9 mouse cellular contexts compared by ENCODE assay signal in the genomic region with DNA sequence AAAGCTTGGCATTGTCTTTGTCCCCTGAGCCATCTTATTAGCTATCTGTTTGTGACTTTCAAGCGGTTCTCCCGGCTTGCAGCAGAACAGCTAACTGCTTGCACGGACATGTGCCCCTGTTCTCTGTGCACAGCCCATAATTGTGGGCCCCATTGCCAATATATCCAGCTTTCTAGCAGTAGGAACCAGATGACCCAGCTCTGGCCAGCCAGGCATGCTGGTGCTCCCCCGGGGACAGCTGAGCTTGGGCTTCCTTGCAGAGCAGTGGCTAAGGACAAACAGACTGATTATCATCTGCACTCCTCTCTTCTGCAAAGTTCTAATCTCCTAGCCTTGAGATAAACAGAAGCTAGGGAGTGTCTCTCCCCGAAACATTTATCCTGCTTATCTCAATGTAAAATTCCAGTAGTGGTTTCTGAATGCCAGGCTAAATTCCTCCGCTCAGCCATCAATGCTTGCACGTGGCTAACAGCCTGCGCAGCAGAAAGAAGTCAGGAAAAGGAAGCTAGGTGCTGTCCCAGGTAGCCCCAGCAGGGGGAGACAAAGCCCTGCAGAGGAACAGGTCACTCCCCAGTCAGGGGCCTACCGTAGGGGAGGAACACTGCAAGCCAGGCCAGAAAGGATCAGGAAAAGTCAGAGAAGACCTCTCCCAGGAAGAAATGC. TPM values are rescaled to one million over a fixed set of nuclear protein-coding genes. Genes with fewer than 3 reads are reported as not detected.
A peak's percentile ranks its signal among the peaks of the same experiment; 100 is the strongest.
DNase-seq lines count a peak whose midpoint lies in the region; ATAC-seq and TF ChIP-seq lines count a peak whose summit lies in the region.
"Had no signal": no experiment of that assay in that cellular context is flagged by ENCODE, and none has a peak within 500 bp of the region (broad histone marks: within the 10 kb centered on the region; RNA-seq: fewer than 3 reads in every experiment).

No protein-coding gene starts in this region.

- H3K27me3 ChIP-seq in CH12.LX (replicated peaks) = peaks cover 40% of the 10 kb centered on the region
- H3K27me3 ChIP-seq in forebrain, embryonic 13.5 days = no peaks in the 10 kb centered on the region
- H3K27me3 ChIP-seq in lung, embryonic 14.5 days (ENCODE audit: insufficient read depth, low read length) = no peaks in the 10 kb centered on the region

- DNase-seq in CH12.LX (ENCODE audit: extremely low read depth) = peak; percentile 66
- DNase-seq in c-Kit-positive CD71-positive TER-119-negative erythroid progenitor cells, embryonic 14.5 days (ENCODE audit: low read depth) = peak; percentile 40
- DNase-seq in heart, postnatal 10 days = peak; percentile 97 to 99
- peak; percentile 97 to 99 for DNase-seq in kidney, postnatal 4 days
- DNase-seq in lung, embryonic 14.5 days = peak; percentile 97
- DNase-seq in thymus, adult 18-20 months = peak; percentile 56 to 63

- TF ChIP-seq CTCF in CH12.LX (conservative IDR thresholded peaks at IDR 0.05 in 1 of 2, IDR thresholded peaks at IDR 0.05 in 1 of 2; ENCODE audit: low read depth in 2 of 2, low read length in 2 of 2) = peak; percentile 82 to 94
- peak; percentile 100 for TF ChIP-seq CTCF in lung, embryonic 14.5 days (IDR thresholded peaks at IDR 0.05; ENCODE audit: low read depth)

- H3K4me2 ChIP-seq in CH12.LX (ENCODE audit: insufficient read depth, low read depth, poor library complexity, severe bottlenecking) = no peak overlapping the region
- H3K4me2 ChIP-seq in forebrain, embryonic 13.5 days = no peak overlapping the region
- no peak overlapping the region; the same call in 1 of the 2 replicates for H3K4me2 ChIP-seq in lung, embryonic 14.5 days

- TF ChIP-seq POLR2A in CH12.LX (IDR thresholded peaks at IDR 0.05; ENCODE audit: low read depth, low read length) = no peak

- no peak overlapping the region for H3K9ac ChIP-seq in CH12.LX (ENCODE audit: insufficient read depth, low read depth)
- H3K9ac ChIP-seq in forebrain, embryonic 13.5 days = no peak overlapping the region
- H3K9ac ChIP-seq in lung, embryonic 14.5 days = no peak overlapping the region

- 18% methylated on average over 9 of the region's 9 CpGs for WGBS in forebrain, embryonic 13.5 days
- 19% methylated on average over 9 of the region's 9 CpGs for WGBS in lung, embryonic 14.5 days

- in situ Hi-C loops in CH12.LX (cut with MboI; ENCODE audit: low pct_ligation_motif_present, low pct_unique_long_range_greater_than_20kb, low sequenced_read_pairs) = loop anchor here (5.0 to 10.0 kb wide), 2 partner anchors 129 to 272 kb away; no protein-coding TSS in a partner anchor

- peaks cover 0 to 4% of the 10 kb centered on the region in 2 experiments; a peak in 1 of 4 replicates for H3K4me1 ChIP-seq in CH12.LX (ENCODE audit: control insufficient read depth in 1 of 2, insufficient read depth in 2 of 2)
- peaks cover 29% of the 10 kb centered on the region for H3K4me1 ChIP-seq in forebrain, embryonic 13.5 days
- H3K4me1 ChIP-seq in lung, embryonic 14.5 days (ENCODE audit: insufficient read depth) = peaks cover 3% of the 10 kb centered on the region; the same call in 1 of the 2 replicates

- no peak overlapping the region for H3K27ac ChIP-seq in CH12.LX (ENCODE audit: insufficient read depth, low read depth)
- H3K27ac ChIP-seq in forebrain, embryonic 13.5 days = no peak overlapping the region
- H3K27ac ChIP-seq in lung, embryonic 14.5 days (ENCODE audit: low read depth) = no peak overlapping the region

- no peaks in the 10 kb centered on the region for H3K79me2 ChIP-seq in CH12.LX (replicated peaks; ENCODE audit: control insufficient read depth, extremely low read depth, insufficient read depth, poor library complexity, severe bottlenecking)

- intact Hi-C loops in heart, postnatal 10 days (cut with DNase I) = loop anchor here (1.0 to 10.0 kb wide), 6 partner anchors 44 to 264 kb away; no protein-coding TSS in a partner anchor

- dilution Hi-C loops in CH12.LX (cut with MboI; ENCODE audit: extremely low pct_ligation_motif_present, extremely low pct_unique_long_range_greater_than_20kb, low sequenced_read_pairs) = no loop called here

- no peak overlapping the region for H3K4me3 ChIP-seq in CH12.LX (replicated peaks in 1 of 3; ENCODE audit: low read depth in 2 of 3, low read length in 2 of 3, poor library complexity in 1 of 3)
- no peak overlapping the region for H3K4me3 ChIP-seq in forebrain, embryonic 13.5 days
- no peak overlapping the region for H3K4me3 ChIP-seq in lung, embryonic 14.5 days (ENCODE audit: low read depth, low read length)

- H3K9me3 ChIP-seq in CH12.LX (replicated peaks; ENCODE audit: low read length) = no peaks in the 10 kb centered on the region
- no peaks in the 10 kb centered on the region for H3K9me3 ChIP-seq in forebrain, embryonic 13.5 days (replicated peaks)
- H3K9me3 ChIP-seq in lung, embryonic 14.5 days (ENCODE audit: low read depth, low read length) = no peaks in the 10 kb centered on the region

- peak; percentile 97 for TF ChIP-seq RAD21 in CH12.LX (IDR thresholded peaks at IDR 0.05; ENCODE audit: low read depth, low read length)

- ATAC-seq in forebrain, embryonic 13.5 days = peak; percentile 73
- peak; percentile 79 for ATAC-seq in lung, embryonic 14.5 days (ENCODE audit: insufficient read depth)
- peak; percentile 62; the same call in 1 of the 2 replicates for ATAC-seq in neutrophil, adult 5-6 weeks (ENCODE audit: extremely low read depth, insufficient number of reproducible peaks, low FRiP score, poor library complexity, severe bottlenecking)

- no peak for TF ChIP-seq EP300 in CH12.LX (IDR thresholded peaks at IDR 0.05; ENCODE audit: low read length)

- H3K36me3 ChIP-seq in CH12.LX (replicated peaks in 1 of 2; ENCODE audit: control insufficient read depth in 1 of 2, insufficient read depth in 1 of 2, low read length in 1 of 2) = no peaks in the 10 kb centered on the region
- no peaks in the 10 kb centered on the region for H3K36me3 ChIP-seq in forebrain, embryonic 13.5 days (ENCODE audit: poor library complexity, severe bottlenecking)
- H3K36me3 ChIP-seq in lung, embryonic 14.5 days (ENCODE audit: insufficient read depth) = no peaks in the 10 kb centered on the region

TF ChIP-seq in CH12.LX, 34 proteins besides CTCF, POLR2A, EP300 and RAD21:
- peak; percentile 52 for TF ChIP-seq NRF1 (IDR thresholded peaks at IDR 0.05; ENCODE audit: low read depth, low read length)
- peak; percentile 69; the same call in 1 of the 2 replicates for TF ChIP-seq MYC (IDR thresholded peaks at IDR 0.05; ENCODE audit: low read depth, low read length)
- no peak for TF ChIP-seq MAFK (IDR thresholded peaks at IDR 0.05; ENCODE audit: insufficient replicate concordance, low read length)
- peak; percentile 33; the same call in 1 of the 2 replicates for TF ChIP-seq ELF1 (IDR thresholded peaks at IDR 0.05; ENCODE audit: low read depth, low read length)
- peak; percentile 92 for TF ChIP-seq SMC3 (IDR thresholded peaks at IDR 0.05; ENCODE audit: low read depth, low read length)
- TF ChIP-seq JUN (IDR thresholded peaks at IDR 0.05; ENCODE audit: insufficient read depth, low read depth, low read length) = no peak
- peak; percentile 82 for TF ChIP-seq ZC3H11A (IDR thresholded peaks at IDR 0.05; ENCODE audit: low read depth, low read length)
- TF ChIP-seq BHLHE40 (IDR thresholded peaks at IDR 0.05; ENCODE audit: low read depth, low read length) = peak; percentile 67
- no peak; the same call in 1 of the 2 replicates for TF ChIP-seq MAZ (IDR thresholded peaks at IDR 0.05; ENCODE audit: low read depth, low read length)
TF ChIP-seq in CH12.LX: peak in this region for 6.

RNA-seq across cellular contexts. Expression of a gene that starts 3.6 kb away (rescaled TPM):
- 0.55 and 0.64 TPM in 2 replicates for total RNA-seq in CH12.LX (2012; rRNA removed)
- total RNA-seq in CH12.LX (2014; rRNA removed) = 0.15 and 0.26 TPM in 2 replicates
- polyA plus RNA-seq in CH12.LX (2012; ENCODE audit: insufficient read length, low read depth) = 0.59 and 1.1 TPM in 2 replicates
- polyA plus RNA-seq in forebrain, embryonic 13.5 days (2015; fragmentation: Nextera tagmentation; extraction: Ambion mirVana) = not detected in 2 replicates
- total RNA-seq in heart, postnatal 10 days (2021) = 1 to 10 TPM; 3.8 to 5.0 TPM
- polyA plus RNA-seq in lung, embryonic 14.5 days (2014; fragmentation: Nextera tagmentation; extraction: Ambion mirVana) = 1.7 and 2.3 TPM in 2 replicates
- total RNA-seq in neutrophil, adult 5-6 weeks (2017) = not detected in 2 replicates

RNA-seq across cellular contexts. Expression of a gene that starts 20.1 kb away (rescaled TPM):
- not detected in 2 replicates for total RNA-seq in CH12.LX (2012; rRNA removed)
- not detected in 2 replicates for total RNA-seq in CH12.LX (2014; rRNA removed)
- polyA plus RNA-seq in CH12.LX (2012; ENCODE audit: insufficient read length, low read depth) = not detected in 2 replicates
- not detected in 2 replicates for polyA plus RNA-seq in forebrain, embryonic 13.5 days (2015; fragmentation: Nextera tagmentation; extraction: Ambion mirVana)
- total RNA-seq in heart, postnatal 10 days (2021) = not detected
- not detected in 2 replicates for polyA plus RNA-seq in lung, embryonic 14.5 days (2014; fragmentation: Nextera tagmentation; extraction: Ambion mirVana)
- not detected in 2 replicates for total RNA-seq in neutrophil, adult 5-6 weeks (2017)
- polyA plus RNA-seq: large intestine, adult 2 months had no signal

RNA-seq across cellular contexts. Expression of a gene that starts 25.5 kb away (rescaled TPM):
- total RNA-seq in CH12.LX (2012; rRNA removed) (19.1 and 22.8 TPM in 2 replicates), CH12.LX (2014; rRNA removed) (16.9 and 17.2 TPM in 2 replicates)
- 30.5 and 31.7 TPM in 2 replicates for polyA plus RNA-seq in CH12.LX (2012; ENCODE audit: insufficient read length, low read depth)
- polyA plus RNA-seq in forebrain, embryonic 13.5 days (2015; fragmentation: Nextera tagmentation; extraction: Ambion mirVana) = 21.6 and 22.1 TPM in 2 replicates
- 100 to 1,000 TPM; 172 to 186 TPM for total RNA-seq in heart, postnatal 10 days (2021)
- 47.1 and 49.4 TPM in 2 replicates for polyA plus RNA-seq in lung, embryonic 14.5 days (2014; fragmentation: Nextera tagmentation; extraction: Ambion mirVana)
- 247 and 262 TPM in 2 replicates for total RNA-seq in neutrophil, adult 5-6 weeks (2017)

RNA-seq across cellular contexts. Expression of a gene that starts 58.2 kb away (rescaled TPM):
- total RNA-seq in CH12.LX (2012; rRNA removed) (not detected in 2 replicates), CH12.LX (2014; rRNA removed) (not detected in 2 replicates)
- not detected in 2 replicates for polyA plus RNA-seq in CH12.LX (2012; ENCODE audit: insufficient read length, low read depth)
- 0.04 and 0.09 TPM in 2 replicates for polyA plus RNA-seq in forebrain, embryonic 13.5 days (2015; fragmentation: Nextera tagmentation; extraction: Ambion mirVana)
- under 1 TPM; 0.45 to 0.86 TPM for total RNA-seq in heart, postnatal 10 days (2021)
- polyA plus RNA-seq in lung, embryonic 14.5 days (2014; fragmentation: Nextera tagmentation; extraction: Ambion mirVana) = 0.39 and 0.42 TPM in 2 replicates
- not detected in 2 replicates for total RNA-seq in neutrophil, adult 5-6 weeks (2017)

Comparison
In these comparisons a context has a peak if more than half of its experiments do, and no peak if none do; other contexts are left out.
1. DNase-seq: peak in every context shown above with its lines; median percentile 98 in heart, postnatal 10 days; 98 in kidney, postnatal 4 days; 97 in lung, embryonic 14.5 days; 66 in CH12.LX; 60 in thymus, adult 18-20 months; 40 in c-Kit-positive CD71-positive TER-119-negative erythroid progenitor cells, embryonic 14.5 days.
2. RNA of a gene that starts 25.5 kb away (total RNA-seq): 247 to 262 TPM in neutrophil, adult 5-6 weeks and 172 to 186 TPM in heart, postnatal 10 days; 16.9 to 22.8 TPM in CH12.LX; every median in the first group is over 4 times any median in the second.
3. Peak in every context shown above with its lines, with median percentiles within 50 percentile points of each other: ATAC-seq.